Mouse (Mus musculus) E14TG2a.4 (cell line): ENCODE data around the gene Thsd7b.

Source experiments
- H3K27me3 ChIP-seq: 2 replicates; pipeline ENCODE4 v1.6.1; 2014; ENCODE audit warnings: low read length, control low read depth; ENCODE audit not compliant: insufficient read depth
- H3K36me3 ChIP-seq: 2 replicates; pipeline ENCODE4 v1.6.1; 2014; ENCODE audit warnings: low read length, control low read depth; ENCODE audit not compliant: insufficient read depth
- H3K4me1 ChIP-seq: replicated peaks from 2 replicates; pipeline ENCODE4 v1.6.1; 2014; ENCODE audit warnings: low read depth, low read length, control low read depth
- H3K4me3 ChIP-seq: replicated peaks from 2 replicates; pipeline ENCODE4 v1.5.1; 2014; ENCODE audit warnings: mild to moderate bottlenecking, low read length
- H3K9me3 ChIP-seq: 2 replicates; pipeline ENCODE4 v1.6.1; 2014; ENCODE audit warnings: low read length, control low read depth
- CTCF ChIP-seq: conservative IDR thresholded peaks from 2 replicates; pipeline ENCODE4 v1.5.1; 2014; ENCODE audit warnings: low read length
- NANOG ChIP-seq: IDR thresholded peaks from 2 replicates; pipeline ENCODE4 v1.6.1; 2014; ENCODE audit warnings: borderline replicate concordance, low read length, mixed read lengths
- POU5F1 ChIP-seq: IDR thresholded peaks from 2 replicates; pipeline ENCODE4 v1.6.1; 2014; ENCODE audit warnings: low read length, borderline replicate concordance

Gene Thsd7b

GRCm38 (mm10) chr1:130062105-130062504 lies 789.0 kb downstream of the Thsd7b start:
- Histone ChIP-seq H3K4me3 (no peak overlapping the region), H3K36me3 (no peaks in the 10 kb centered on the region), H3K9me3 (no peaks in the 10 kb centered on the region), H3K27me3 (no peaks in the 10 kb centered on the region), H3K4me1 (no peaks in the 10 kb centered on the region)
- TF ChIP-seq NANOG (no peak), CTCF (no peak), POU5F1 (no peak)

GRCm38 (mm10) chr1:130066193-130066959 lies 793.3 kb downstream of the Thsd7b start:
- H3K27me3 ChIP-seq = no peaks in the 10 kb centered on the region
- H3K4me1 ChIP-seq = no peaks in the 10 kb centered on the region
- no peak for TF ChIP-seq CTCF
- no peak for TF ChIP-seq NANOG
- no peak for TF ChIP-seq POU5F1
- H3K9me3 ChIP-seq = no peaks in the 10 kb centered on the region
- no peaks in the 10 kb centered on the region for H3K36me3 ChIP-seq
- no peak overlapping the region for H3K4me3 ChIP-seq

- H3K27me3 ChIP-seq = no peaks in the 10 kb centered on the region
- H3K4me1 ChIP-seq = no peaks in the 10 kb centered on the region
- H3K4me3 ChIP-seq = no peak overlapping the region
- TF ChIP-seq POU5F1 (no peak), CTCF (no peak), NANOG (no peak)
- no peaks in the 10 kb centered on the region for H3K36me3 ChIP-seq
- H3K9me3 ChIP-seq = no peaks in the 10 kb centered on the region
Observed at GRCm38 (mm10) chr1:130083788-130084187, 810.7 kb downstream of the Thsd7b start.

GRCm38 (mm10) chr1:130085207-130085606 lies 812.1 kb downstream of the Thsd7b start:
- Histone ChIP-seq H3K4me1 (no peaks in the 10 kb centered on the region), H3K36me3 (no peaks in the 10 kb centered on the region), H3K27me3 (no peaks in the 10 kb centered on the region), H3K4me3 (no peak overlapping the region), H3K9me3 (no peaks in the 10 kb centered on the region)
- TF ChIP-seq NANOG (no peak), POU5F1 (no peak), CTCF (no peak)

GRCm38 (mm10) chr1:130085910-130086309 lies 812.8 kb downstream of the Thsd7b start:
- no peaks in the 10 kb centered on the region for H3K9me3 ChIP-seq

GRCm38 (mm10) chr1:130099227-130099626 lies 826.1 kb downstream of the Thsd7b start:
- Histone ChIP-seq H3K4me3 (no peak overlapping the region), H3K9me3 (no peaks in the 10 kb centered on the region), H3K4me1 (no peaks in the 10 kb centered on the region), H3K36me3 (no peaks in the 10 kb centered on the region), H3K27me3 (no peaks in the 10 kb centered on the region)
- TF ChIP-seq POU5F1 (no peak), NANOG (no peak), CTCF (no peak)

More at GRCm38 (mm10) chr1:130085910-130086309, 812.8 kb downstream of the Thsd7b start:
- Histone ChIP-seq H3K36me3 (no peaks in the 10 kb centered on the region), H3K4me3 (no peak overlapping the region), H3K27me3 (no peaks in the 10 kb centered on the region), H3K4me1 (no peaks in the 10 kb centered on the region)
- TF ChIP-seq CTCF = no peak
- TF ChIP-seq NANOG = no peak
- no peak for TF ChIP-seq POU5F1

- Histone ChIP-seq H3K27me3 (no peaks in the 10 kb centered on the region), H3K9me3 (no peaks in the 10 kb centered on the region), H3K4me1 (no peaks in the 10 kb centered on the region), H3K4me3 (no peak overlapping the region), H3K36me3 (no peaks in the 10 kb centered on the region)
- TF ChIP-seq NANOG (no peak), CTCF (no peak), POU5F1 (no peak)
Observed at GRCm38 (mm10) chr1:130112580-130113314, 839.6 kb downstream of the Thsd7b start.

- no peaks in the 10 kb centered on the region for H3K9me3 ChIP-seq
- H3K36me3 ChIP-seq = no peaks in the 10 kb centered on the region
- H3K4me3 ChIP-seq = no peak overlapping the region
- H3K27me3 ChIP-seq = no peaks in the 10 kb centered on the region
- H3K4me1 ChIP-seq = no peaks in the 10 kb centered on the region
- TF ChIP-seq CTCF (no peak), POU5F1 (no peak), NANOG (no peak)
Observed at GRCm38 (mm10) chr1:130113549-130113948, 840.4 kb downstream of the Thsd7b start.

GRCm38 (mm10) chr1:130130901-130131300 lies 857.8 kb downstream of the Thsd7b start:
- Histone ChIP-seq H3K4me3 (no peak overlapping the region), H3K36me3 (no peaks in the 10 kb centered on the region), H3K27me3 (no peaks in the 10 kb centered on the region), H3K4me1 (no peaks in the 10 kb centered on the region), H3K9me3 (no peaks in the 10 kb centered on the region)
- no peak for TF ChIP-seq NANOG
- no peak for TF ChIP-seq POU5F1
- TF ChIP-seq CTCF = no peak
